Mouse (Mus musculus) liver, embryonic 14.5 days (tissue): ENCODE data around the gene Ndufb7.

Experiments
- CTCF ChIP-seq: IDR thresholded peaks from 2 replicates; pipeline ENCODE4 v1.5.1; 2016; ENCODE audit warnings: antibody characterized with exemption, low read depth, control low read depth
- EP300 ChIP-seq: IDR thresholded peaks from 2 replicates; pipeline ENCODE4 v1.6.1; 2016; ENCODE audit warnings: antibody characterized with exemption, low read depth

- no peak for TF ChIP-seq CTCF
- TF ChIP-seq EP300 = no peak
These were observed 10.0 kb downstream of the Ndufb7 start for GRCm38 (mm10) chr8:83576516-83576895.
